Mouse (Mus musculus) myocyte (in vitro differentiated cells): ENCODE data around the gene Tmcc3. TPM values are rescaled to one million over a fixed set of nuclear protein-coding genes. Genes with fewer than 3 reads are reported as not detected.

ENCODE experiments used
- H3K27me3 ChIP-seq: one replicate; pipeline ENCODE4 v1.6.1; 2011; ENCODE audit not compliant: control insufficient read depth, insufficient read depth, insufficient read length
- H3K36me3 ChIP-seq: one replicate; pipeline ENCODE4 v1.6.1; 2011; ENCODE audit not compliant: control insufficient read depth, insufficient read depth
- H3K4me2 ChIP-seq: one replicate; pipeline ENCODE4 v1.6.1; 2011; ENCODE audit warnings: low read depth, control low read depth
- H3K4me3 ChIP-seq: one replicate; pipeline ENCODE4 v1.5.1; 2011; ENCODE audit warnings: mild to moderate bottlenecking, control low read depth, moderate library complexity
- H3K79me2 ChIP-seq: one replicate; pipeline ENCODE4 v1.6.1; 2011; ENCODE audit not compliant: control insufficient read depth, insufficient read depth
- H3ac ChIP-seq: one replicate; pipeline ENCODE4 v1.6.1; 2011; ENCODE audit not compliant: control insufficient read depth, insufficient read length
- CEBPB ChIP-seq: IDR thresholded peaks from 2 replicates; pipeline ENCODE4 v1.6.1; 2011; ENCODE audit warnings: mild to moderate bottlenecking, moderate library complexity; ENCODE audit not compliant: poor library complexity, insufficient read depth, severe bottlenecking
- E2F4 ChIP-seq: IDR thresholded peaks from one replicate; pipeline ENCODE4 v1.6.1; 2011; ENCODE audit warnings: mild to moderate bottlenecking, control low read depth, moderate library complexity; ENCODE audit not compliant: insufficient read depth
- MAX ChIP-seq: IDR thresholded peaks from one replicate; pipeline ENCODE4 v1.6.1; 2011; ENCODE audit warnings: low read depth, mild to moderate bottlenecking, control low read depth
- MYOD1 ChIP-seq, 3 experiments: IDR thresholded peaks; one replicate each; pipeline ENCODE4 v1.6.1; 2011; ENCODE audit warnings: control low read depth in 2 of 3, low read depth in 2 of 3, mild to moderate bottlenecking in 2 of 3, moderate library complexity in 1 of 3; ENCODE audit not compliant: insufficient read length in 2 of 3, control insufficient read depth in 1 of 3
- MYOG ChIP-seq, 3 experiments: IDR thresholded peaks; one replicate each; pipeline ENCODE4 v1.6.1; 2011; ENCODE audit warnings: control low read depth in 2 of 3, low read depth in 2 of 3, mild to moderate bottlenecking in 2 of 3; ENCODE audit not compliant: insufficient read length in 2 of 3, control insufficient read depth in 1 of 3, insufficient read depth in 1 of 3
- POLR2A ChIP-seq: IDR thresholded peaks from one replicate; pipeline ENCODE4 v1.6.1; 2011; ENCODE audit warnings: low read depth, mild to moderate bottlenecking, control low read depth, moderate library complexity; ENCODE audit not compliant: insufficient read length
- POLR2AphosphoS2 ChIP-seq: IDR thresholded peaks from one replicate; pipeline ENCODE4 v1.6.1; 2011; ENCODE audit warnings: low read depth, control low read depth; ENCODE audit not compliant: insufficient read length
- REST ChIP-seq: IDR thresholded peaks from one replicate; pipeline ENCODE4 v1.6.1; 2011; ENCODE audit warnings: mild to moderate bottlenecking, control low read depth, moderate library complexity; ENCODE audit not compliant: insufficient read depth, insufficient read length
- SRF ChIP-seq: IDR thresholded peaks from one replicate; pipeline ENCODE4 v1.6.1; 2011; ENCODE audit warnings: low read depth; ENCODE audit not compliant: control insufficient read depth, insufficient read length
- TCF12 ChIP-seq: IDR thresholded peaks from one replicate; pipeline ENCODE4 v1.6.1; 2011; ENCODE audit warnings: mild to moderate bottlenecking, control low read depth; ENCODE audit not compliant: poor library complexity, insufficient read depth, severe bottlenecking
- TCF3 ChIP-seq: IDR thresholded peaks from one replicate; pipeline ENCODE4 v1.6.1; 2011; ENCODE audit warnings: low read depth, control low read depth; ENCODE audit not compliant: insufficient read length
- USF1 ChIP-seq: IDR thresholded peaks from one replicate; pipeline ENCODE4 v1.6.1; 2011; ENCODE audit warnings: low read depth, mild to moderate bottlenecking, control low read depth, moderate library complexity
- polyA plus RNA-seq: library from polyadenylated mRNA; unstranded; fragments of >200 nt; fragmentation: generic; extraction: Trizol; gene quantifications from one replicate; pipeline ENCODE4 v1.2.1, GENCODE M21; 2012; ENCODE audit warnings: missing spikeins

The Tmcc3 gene
- polyA plus RNA-seq, 1 experiment: 16.6 TPM

GRCm38 (mm10) chr10:94605491-94605890, 293.7 kb downstream of the Tmcc3 start:
- H3K4me3 ChIP-seq: no peak overlapping the region
- no peak overlapping the region for H3ac ChIP-seq
- no peaks in the 10 kb centered on the region for H3K27me3 ChIP-seq
- TF ChIP-seq SRF: no peak
- no peak for TF ChIP-seq MAX
- TF ChIP-seq TCF3: no peak
- TF ChIP-seq MYOG (IDR thresholded peaks at IDR 0.05; ENCODE audit: control insufficient read depth in 1 of 3, insufficient read depth in 1 of 3, insufficient read length in 2 of 3, low read depth in 2 of 3): no peak
- no peak for TF ChIP-seq POLR2A
- TF ChIP-seq REST: no peak
- TF ChIP-seq CEBPB: no peak
- no peak for TF ChIP-seq USF1
- TF ChIP-seq MYOD1 (IDR thresholded peaks at IDR 0.05; ENCODE audit: control insufficient read depth in 1 of 3, insufficient read length in 2 of 3, low read depth in 2 of 3): no peak
- TF ChIP-seq TCF12: no peak
- no peak for TF ChIP-seq E2F4
- TF ChIP-seq POLR2AphosphoS2: no peak
- H3K79me2 ChIP-seq: no peaks in the 10 kb centered on the region
- no peak overlapping the region for H3K4me2 ChIP-seq
- no peaks in the 10 kb centered on the region for H3K36me3 ChIP-seq

DNA sequence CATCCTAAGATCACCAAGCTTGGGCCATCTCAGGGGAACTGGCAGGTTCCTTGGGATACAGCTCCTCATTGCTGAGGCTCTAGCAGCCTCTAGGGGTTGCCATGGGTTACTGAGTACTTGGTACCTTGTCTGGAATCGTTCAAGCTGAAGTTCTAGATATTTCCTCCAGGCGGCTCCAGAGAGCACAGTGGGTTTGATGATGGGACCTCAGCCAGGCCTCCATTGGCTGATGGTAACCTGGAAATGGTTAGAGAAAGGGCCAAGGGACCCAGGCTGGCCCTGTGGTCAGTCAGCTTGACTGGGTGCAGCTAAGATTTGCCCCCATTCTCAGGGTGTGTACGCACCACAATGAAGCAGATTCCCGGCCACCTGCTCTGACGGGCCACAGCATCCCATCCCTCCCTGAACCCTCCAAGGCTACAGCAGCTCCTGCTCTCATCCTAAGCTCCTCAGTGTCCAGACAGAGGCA, 297.6 kb downstream of the Tmcc3 start:
- no peak overlapping the region for H3K4me2 ChIP-seq
- H3K4me3 ChIP-seq: no peak overlapping the region
- TF ChIP-seq POLR2A (no peak), SRF (no peak)
- H3ac ChIP-seq: no peak overlapping the region
- H3K27me3 ChIP-seq: no peaks in the 10 kb centered on the region
- no peaks in the 10 kb centered on the region for H3K36me3 ChIP-seq
- H3K79me2 ChIP-seq: no peaks in the 10 kb centered on the region

DNA sequence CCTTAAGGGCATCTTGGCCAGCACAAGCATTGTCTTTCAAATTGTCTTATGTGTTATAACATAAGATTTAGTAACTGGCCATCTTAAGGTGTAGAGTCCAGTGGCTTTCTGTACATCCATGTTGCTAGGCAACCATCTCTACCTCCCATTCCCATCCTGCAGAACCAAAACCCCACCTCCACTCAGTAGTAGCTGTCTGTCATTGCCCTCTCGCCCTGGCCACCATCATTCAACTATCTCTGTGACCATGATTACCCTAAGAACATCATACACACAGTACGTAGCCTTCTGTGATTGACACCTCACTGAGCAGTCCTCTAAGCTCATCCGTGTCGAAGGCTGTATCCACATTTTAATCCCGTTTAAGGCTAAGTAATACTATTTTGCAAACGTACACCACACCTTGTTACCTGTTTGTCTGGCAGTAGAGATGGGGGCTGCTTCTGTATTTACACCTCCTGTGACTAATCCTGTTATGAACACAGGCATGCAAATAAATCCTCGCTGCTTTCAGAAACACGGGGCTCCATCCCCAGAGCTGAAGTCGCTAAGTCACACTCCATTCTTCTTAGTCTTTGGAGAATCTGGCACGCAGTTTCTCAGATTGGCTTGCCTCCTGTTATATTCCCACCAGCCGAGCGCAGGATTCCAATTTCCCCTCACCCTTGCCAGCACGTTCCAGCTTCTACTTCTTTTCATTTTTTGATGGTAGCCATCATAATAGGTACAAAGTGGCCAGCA, 299.6 kb downstream of the Tmcc3 start:
- Histone ChIP-seq H3K79me2 (no peaks in the 10 kb centered on the region), H3ac (no peak overlapping the region), H3K4me2 (no peak overlapping the region), H3K4me3 (no peak overlapping the region), H3K27me3 (no peaks in the 10 kb centered on the region), H3K36me3 (no peaks in the 10 kb centered on the region)
- no peak for TF ChIP-seq MAX
- TF ChIP-seq MYOG (IDR thresholded peaks at IDR 0.05; ENCODE audit: control insufficient read depth in 1 of 3, insufficient read depth in 1 of 3, insufficient read length in 2 of 3, low read depth in 2 of 3): no peak
- no peak for TF ChIP-seq REST
- TF ChIP-seq TCF3: no peak
- no peak for TF ChIP-seq POLR2AphosphoS2
- no peak for TF ChIP-seq TCF12
- TF ChIP-seq E2F4: no peak
- TF ChIP-seq SRF: no peak
- no peak for TF ChIP-seq CEBPB
- TF ChIP-seq MYOD1 (IDR thresholded peaks at IDR 0.05; ENCODE audit: control insufficient read depth in 1 of 3, insufficient read length in 2 of 3, low read depth in 2 of 3): no peak
- TF ChIP-seq USF1: no peak
- no peak for TF ChIP-seq POLR2A

GRCm38 (mm10) chr10:94611969-94612440, 300.3 kb downstream of the Tmcc3 start:
- TF ChIP-seq CEBPB: no peak
- TF ChIP-seq MAX: no peak
- no peak for TF ChIP-seq REST
- no peak for TF ChIP-seq USF1
- TF ChIP-seq SRF: no peak
- no peak for TF ChIP-seq POLR2AphosphoS2
- no peak for TF ChIP-seq MYOG (IDR thresholded peaks at IDR 0.05; ENCODE audit: control insufficient read depth in 1 of 3, insufficient read depth in 1 of 3, insufficient read length in 2 of 3, low read depth in 2 of 3)
- TF ChIP-seq MYOD1 (IDR thresholded peaks at IDR 0.05; ENCODE audit: control insufficient read depth in 1 of 3, insufficient read length in 2 of 3, low read depth in 2 of 3): no peak
- no peak for TF ChIP-seq POLR2A
- no peak for TF ChIP-seq TCF12
- no peak for TF ChIP-seq E2F4
- TF ChIP-seq TCF3: no peak
- Histone ChIP-seq H3K4me2 (no peak overlapping the region), H3K36me3 (no peaks in the 10 kb centered on the region), H3ac (no peak overlapping the region), H3K4me3 (no peak overlapping the region), H3K27me3 (no peaks in the 10 kb centered on the region), H3K79me2 (no peaks in the 10 kb centered on the region)
